Mouse (Mus musculus) thymus, postnatal 0 days (tissue): Measurements from ENCODE around the gene Magea5. TPM values are rescaled to one million over a fixed set of nuclear protein-coding genes. Genes with fewer than 3 reads are reported as not detected.
"Not testable (repeated sequence)": the region's sequence is repeated elsewhere in the genome, so short reads cannot be mapped to it uniquely, and the experiment has no call there.

Experiments
- DNase-seq: peaks from one replicate; pipeline ENCODE4 v3.0.0-alpha.2; 2015; ENCODE audit warnings: low spot score
- polyA plus RNA-seq: library from polyadenylated mRNA; unstranded; fragments of >200 nt; fragmentation: Nextera tagmentation; extraction: Ambion mirVana; gene quantifications from 2 replicates; pipeline ENCODE4 v1.2.1, GENCODE M21; 2015

The Magea5 gene
- not detected in 2 replicates for polyA plus RNA-seq

GRCm38 (mm10) chrX:155063045-155063444 is at the start of gene Magea5:
Gene Magea5, minus strand, starts transcription at chrX:155063145.
- DNase-seq, result not testable (repeated sequence)

- no peak for DNase-seq
Measured at GRCm38 (mm10) chrX:155098024-155098423, 35.1 kb upstream of the Magea5 start.

- DNase-seq, result not testable (repeated sequence)
Measured at GRCm38 (mm10) chrX:155093566-155093965, 30.6 kb upstream of the Magea5 start, which contains the start of gene Magea2. Gene Magea2, minus strand, starts transcription at chrX:155093666.

- not testable (repeated sequence) for DNase-seq
Measured at GRCm38 (mm10) chrX:155089693-155090092, 26.7 kb upstream of the Magea5 start, which contains the start of gene Magea1. Gene Magea1, minus strand, starts transcription at chrX:155089793.

Other genes with a start within 250 kb of the Magea5 start
- gene Cldn34b1, start 172.9 kb downstream of the Magea5 start, polyA plus RNA-seq, result not detected in 2 replicates
- not detected in 2 replicates for gene Magea6, start 127.2 kb downstream of the Magea5 start, polyA plus RNA-seq
- gene Magea3, start 113.6 kb downstream of the Magea5 start, polyA plus RNA-seq, result not detected in 2 replicates
- gene Magea8, start 67.3 kb downstream of the Magea5 start, polyA plus RNA-seq, result not detected in 2 replicates
- gene Magea1, start 26.6 kb upstream of the Magea5 start, polyA plus RNA-seq, result not detected in 2 replicates
- gene Magea2, start 30.5 kb upstream of the Magea5 start, polyA plus RNA-seq, result not detected in 2 replicates
- not detected in 2 replicates for gene Cldn34b2, start 65.3 kb upstream of the Magea5 start, polyA plus RNA-seq
- gene Sat1, start 153.3 kb upstream of the Magea5 start, polyA plus RNA-seq, result 212 and 244 TPM in 2 replicates
- 40.7 and 42.9 TPM in 2 replicates for gene Acot9, start 199.3 kb upstream of the Magea5 start, polyA plus RNA-seq